Mouse (Mus musculus) small intestine, adult 2 months (tissue): ENCODE results near the gene Cyp27a1. TPM values are rescaled to one million over a fixed set of nuclear protein-coding genes. Genes with fewer than 3 reads are reported as not detected.

Experiments used
- H3K27ac ChIP-seq: fragments of 200-500 bp; 2 replicates; pipeline ENCODE4 v1.5.1; 2012; ENCODE audit warnings: low read depth, low read length, control low read depth, inconsistent platforms; ENCODE audit not compliant: insufficient read depth
- H3K27me3 ChIP-seq: fragments of 200-500 bp; 2 replicates; pipeline ENCODE4 v1.6.1; 2012; ENCODE audit warnings: mild to moderate bottlenecking, moderate library complexity, low read length, inconsistent platforms; ENCODE audit not compliant: control insufficient read depth, insufficient read depth
- H3K36me3 ChIP-seq: fragments of 200-500 bp; 2 replicates; pipeline ENCODE4 v1.6.1; 2012; ENCODE audit warnings: mild to moderate bottlenecking, low read length, control low read depth, inconsistent platforms; ENCODE audit not compliant: control insufficient read depth, insufficient read depth
- H3K4me1 ChIP-seq: fragments of 200-500 bp; 2 replicates; pipeline ENCODE4 v1.6.1; 2012; ENCODE audit warnings: low read length, inconsistent platforms, mixed read lengths; ENCODE audit not compliant: control insufficient read depth, insufficient read depth, insufficient read length
- H3K4me3 ChIP-seq: fragments of 200-500 bp; 2 replicates; pipeline ENCODE4 v1.5.1; 2012; ENCODE audit warnings: low read depth, mild to moderate bottlenecking, control low read depth, inconsistent platforms, low read length, moderate library complexity
- CTCF ChIP-seq: fragments of 200-500 bp; IDR thresholded peaks from 2 replicates; pipeline ENCODE4 v1.5.1; 2012; ENCODE audit warnings: low read depth, mild to moderate bottlenecking, control low read depth, inconsistent platforms, low read length, moderate library complexity, mixed read lengths; ENCODE audit not compliant: insufficient replicate concordance, insufficient read length; ENCODE audit errors: extremely low read depth
- POLR2A ChIP-seq: fragments of 200-500 bp; IDR thresholded peaks from 2 replicates; pipeline ENCODE4 v1.6.1; 2012; ENCODE audit warnings: low read depth, mild to moderate bottlenecking, control low read depth, inconsistent platforms, low read length, moderate library complexity
- WGBS: fragments of 180-500 bp; shearing (Covaris S2); methylation state at CpG from one replicate; pipeline ENCODE4 v1.1.7; 2018; 5-methylcytosine and 5-hydroxymethylcytosine counted together
- polyA plus RNA-seq: library from polyadenylated mRNA; depleted of rRNA; stranded (reverse); fragments of >200 nt; gene quantifications from 2 replicates; pipeline ENCODE4 v1.2.3, GENCODE M21; 2012

The Cyp27a1 gene
- polyA plus RNA-seq, 1 experiment, result 36.2 TPM

- no peak overlapping the region for H3K27ac ChIP-seq
- 40% methylated on average over 6 of the region's 6 CpGs for WGBS
- TF ChIP-seq POLR2A (no peak), CTCF (no peak)
Measured at GRCm38 (mm10) chr1:74709566-74709965, 3.8 kb upstream of the Cyp27a1 start.

GRCm38 (mm10) chr1:74712046-74712445, 1.3 kb upstream of the Cyp27a1 start:
- 37% methylated on average over 4 of the region's 4 CpGs for WGBS
- H3K27ac ChIP-seq, result no peak overlapping the region
- no peaks in the 10 kb centered on the region for H3K27me3 ChIP-seq
- TF ChIP-seq CTCF (peak; percentile 16; the same call in 1 of the 2 replicates), POLR2A (no peak)
- H3K4me3 ChIP-seq, result no peak overlapping the region
- H3K36me3 ChIP-seq, result no peaks in the 10 kb centered on the region
- peaks cover 4% of the 10 kb centered on the region; the same call in 1 of the 2 replicates for H3K4me1 ChIP-seq

More at GRCm38 (mm10) chr1:74709566-74709965, 3.8 kb upstream of the Cyp27a1 start:
- Histone ChIP-seq H3K4me3 (no peak overlapping the region), H3K27me3 (no peaks in the 10 kb centered on the region), H3K36me3 (no peaks in the 10 kb centered on the region), H3K4me1 (peaks cover 4% of the 10 kb centered on the region; the same call in 1 of the 2 replicates)

GRCm38 (mm10) chr1:74712461-74713098, 794 bp upstream of the Cyp27a1 start:
- Histone ChIP-seq H3K4me1 (peaks cover 4% of the 10 kb centered on the region; the same call in 1 of the 2 replicates), H3K36me3 (no peaks in the 10 kb centered on the region), H3K27ac (peak overlapping the region; percentile 81), H3K27me3 (no peaks in the 10 kb centered on the region), H3K4me3 (peak overlapping the region; percentile 89)
- TF ChIP-seq POLR2A (no peak), CTCF (no peak)
- WGBS, result 34% methylated on average over 5 of the region's 5 CpGs

- TF ChIP-seq POLR2A, result no peak
- H3K36me3 ChIP-seq, result no peaks in the 10 kb centered on the region
- H3K27ac ChIP-seq, result peak overlapping the region; percentile 81
- 18% methylated on average over 12 of the region's 12 CpGs for WGBS
- no peaks in the 10 kb centered on the region for H3K27me3 ChIP-seq
- H3K4me3 ChIP-seq, result peak overlapping the region; percentile 89
- H3K4me1 ChIP-seq, result peaks cover 4% of the 10 kb centered on the region; the same call in 1 of the 2 replicates
Measured at GRCm38 (mm10) chr1:74713859-74714730, 721 bp downstream of the Cyp27a1 start.

GRCm38 (mm10) chr1:74714967-74715366, 1.6 kb downstream of the Cyp27a1 start:
- 45% methylated on average over 2 of the region's 2 CpGs for WGBS
- no peak for TF ChIP-seq POLR2A
- Histone ChIP-seq H3K4me1 (peaks cover 4% of the 10 kb centered on the region; the same call in 1 of the 2 replicates), H3K36me3 (0 out of 2 replicates have a peak, but pooled peaks cover 4% of the 10 kb centered on the region), H3K4me3 (peak overlapping the region; percentile 89), H3K27me3 (no peaks in the 10 kb centered on the region), H3K27ac (peak overlapping the region; percentile 21; the same call in 1 of the 2 replicates)

DNA sequence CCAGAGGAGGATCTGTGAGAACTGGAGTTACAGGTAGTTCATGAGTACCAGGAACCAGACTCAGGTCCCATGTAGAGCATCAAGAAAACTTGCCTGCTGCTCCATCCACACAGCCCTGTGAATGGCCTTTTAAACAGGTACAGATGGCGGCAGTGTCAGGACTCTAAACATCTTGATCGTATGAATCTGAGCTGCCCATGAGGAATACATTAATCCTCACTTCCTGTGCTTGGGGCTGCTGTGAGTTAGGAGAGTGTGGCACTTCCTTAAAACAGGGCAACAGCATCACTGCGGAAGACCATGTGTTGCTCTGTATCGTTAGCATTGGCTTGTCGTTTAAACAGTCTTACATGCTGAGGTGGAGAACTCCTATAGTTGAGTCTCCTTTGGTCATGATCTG, 2.1 kb downstream of the Cyp27a1 start:
- no peaks in the 10 kb centered on the region for H3K27me3 ChIP-seq
- H3K4me1 ChIP-seq, result peaks cover 4% of the 10 kb centered on the region; the same call in 1 of the 2 replicates
- 0 out of 2 replicates have a peak, but pooled peaks cover 4% of the 10 kb centered on the region for H3K36me3 ChIP-seq
- TF ChIP-seq CTCF (no peak), POLR2A (no peak)
- no peak overlapping the region for H3K27ac ChIP-seq
- H3K4me3 ChIP-seq, result no peak overlapping the region
- 77% methylated on average over 5 of the region's 5 CpGs for WGBS

DNA sequence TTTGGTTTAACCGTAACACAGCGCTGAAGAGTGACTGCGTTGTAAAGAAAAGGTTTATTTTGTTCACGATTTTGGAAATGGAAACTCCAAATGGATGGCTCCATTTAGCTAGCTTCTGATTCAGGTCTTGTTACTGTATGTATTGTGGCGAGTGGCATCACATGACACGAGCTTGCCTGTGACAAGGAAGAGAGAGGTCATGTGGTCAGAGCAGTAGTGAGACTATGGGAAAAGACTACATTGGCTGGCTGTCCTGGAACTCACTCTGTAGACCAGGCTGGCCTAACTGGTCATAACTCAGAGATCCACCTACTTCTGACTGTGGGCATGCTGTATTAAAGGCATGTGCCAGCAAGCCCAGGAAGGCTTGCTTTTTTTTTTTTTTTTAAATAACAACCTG, 2.5 kb downstream of the Cyp27a1 start:
- no peak overlapping the region for H3K4me3 ChIP-seq
- WGBS, result 91% methylated on average over 6 of the region's 6 CpGs
- 0 out of 2 replicates have a peak, but pooled peaks cover 4% of the 10 kb centered on the region for H3K36me3 ChIP-seq
- H3K4me1 ChIP-seq, result peaks cover 4% of the 10 kb centered on the region; the same call in 1 of the 2 replicates
- TF ChIP-seq CTCF, result no peak
- no peak for TF ChIP-seq POLR2A
- no peaks in the 10 kb centered on the region for H3K27me3 ChIP-seq
- H3K27ac ChIP-seq, result no peak overlapping the region
